Mouse (Mus musculus) limb, embryonic 12.5 days (tissue): ENCODE measurements around the gene Il12a. TPM values are rescaled to one million over a fixed set of nuclear protein-coding genes. Genes with fewer than 3 reads are reported as not detected.

Experiments
- ATAC-seq: fragments of 200-750 bp; cut with Nextera tagmentation; 2 replicates; pipeline ENCODE4 v1.8.0; 2017; ENCODE audit warnings: low read depth, moderate TSS enrichment; ENCODE audit not compliant: insufficient number of reproducible peaks, insufficient read depth, low FRiP score, low TSS enrichment
- H3K27ac ChIP-seq: fragments of 300-500 bp; sonication (generic); 2 replicates; pipeline ENCODE4 v1.5.1; 2016; ENCODE audit warnings: mild to moderate bottlenecking, moderate library complexity
- H3K27me3 ChIP-seq: fragments of 300-500 bp; sonication (generic); 2 replicates; pipeline ENCODE4 v1.6.1; 2016; ENCODE audit warnings: mild to moderate bottlenecking, moderate library complexity
- H3K36me3 ChIP-seq: fragments of 300-500 bp; sonication (generic); 2 replicates; pipeline ENCODE4 v1.6.1; 2016; ENCODE audit warnings: mild to moderate bottlenecking, moderate library complexity
- H3K4me1 ChIP-seq: fragments of 300-500 bp; sonication (generic); replicated peaks from 2 replicates; pipeline ENCODE4 v1.6.1; 2016
- H3K4me2 ChIP-seq: fragments of 300-500 bp; sonication (generic); 2 replicates; pipeline ENCODE4 v1.6.1; 2016; ENCODE audit warnings: mild to moderate bottlenecking, moderate library complexity
- H3K4me3 ChIP-seq: fragments of 300-500 bp; sonication (generic); replicated peaks from 2 replicates; pipeline ENCODE4 v1.5.1; 2016; ENCODE audit warnings: mild to moderate bottlenecking
- H3K9ac ChIP-seq: fragments of 300-500 bp; sonication (generic); replicated peaks from 2 replicates; pipeline ENCODE4 v1.6.1; 2016; ENCODE audit warnings: mild to moderate bottlenecking, moderate library complexity
- H3K9me3 ChIP-seq: fragments of 300-500 bp; sonication (generic); 2 replicates; pipeline ENCODE4 v1.6.1; 2016; ENCODE audit warnings: mild to moderate bottlenecking, moderate library complexity
- WGBS: fragments of 180-500 bp; shearing (Covaris S2); methylation state at CpG from one replicate; pipeline ENCODE4 v1.1.7; 2016; 5-methylcytosine and 5-hydroxymethylcytosine counted together
- polyA plus RNA-seq: library from polyadenylated mRNA; unstranded; fragments of >200 nt; fragmentation: Nextera tagmentation; extraction: Ambion mirVana; gene quantifications from 2 replicates; pipeline ENCODE4 v1.2.1, GENCODE M21; 2016

Il12a gene
- polyA plus RNA-seq: not detected in 2 replicates

DNA sequence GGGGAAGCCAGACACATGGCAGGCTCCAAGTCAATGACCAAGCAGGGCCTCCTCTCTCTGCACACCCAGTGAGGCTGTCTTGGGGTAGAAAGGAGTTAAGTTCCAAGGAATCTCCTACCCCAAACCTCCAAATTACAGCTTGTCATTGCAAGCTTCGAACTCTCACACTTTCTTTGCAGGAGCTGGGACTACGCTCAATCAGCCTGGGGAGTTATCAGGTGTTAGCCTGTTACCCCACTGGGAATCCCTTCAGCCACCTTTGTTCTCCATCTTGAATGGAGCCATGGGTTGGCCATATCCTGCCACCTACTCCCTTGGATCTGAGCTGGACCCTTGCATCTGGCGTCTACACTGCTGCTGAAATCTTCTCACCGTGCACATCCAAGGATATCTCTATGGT, at the start of gene Il12a:
TSS of gene Il12a (plus strand) at position 301 of the 400 bp plus-strand sequence.
- no peak for ATAC-seq
- peaks cover 6% of the 10 kb centered on the region; the same call in 1 of the 2 replicates for H3K27me3 ChIP-seq
- H3K9me3 ChIP-seq: no peaks in the 10 kb centered on the region
- peaks cover 18% of the 10 kb centered on the region for H3K4me1 ChIP-seq
- WGBS: 93% methylated on average over 4 of the region's 4 CpGs
- H3K4me2 ChIP-seq: no peak within 1 kb of the TSS
- H3K27ac ChIP-seq: no peak within 1 kb of the TSS
- no peaks in the 10 kb centered on the region for H3K36me3 ChIP-seq
- no peak within 1 kb of the TSS for H3K9ac ChIP-seq
- no peak within 1 kb of the TSS for H3K4me3 ChIP-seq

DNA sequence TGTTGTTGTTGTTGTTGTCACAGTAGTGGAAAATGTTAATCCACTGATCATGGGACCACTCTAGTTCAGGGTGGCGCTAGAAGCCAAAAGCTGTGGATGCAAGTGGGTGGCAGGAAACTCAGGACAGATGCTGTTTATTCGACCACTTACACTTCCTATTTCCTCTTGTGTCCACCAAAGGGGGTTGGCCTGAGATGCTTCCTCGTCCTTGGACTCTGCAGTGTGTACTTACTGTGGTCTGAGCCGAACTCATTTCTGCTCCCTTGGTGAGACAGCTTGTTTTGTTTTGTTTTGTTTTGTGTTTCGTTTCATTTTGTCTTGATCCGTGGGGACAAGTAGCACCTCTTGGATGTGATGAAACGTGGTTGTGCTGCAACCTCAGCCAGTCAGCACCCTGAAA, 47.5 kb upstream of the Il12a start:
- no peak for ATAC-seq

DNA sequence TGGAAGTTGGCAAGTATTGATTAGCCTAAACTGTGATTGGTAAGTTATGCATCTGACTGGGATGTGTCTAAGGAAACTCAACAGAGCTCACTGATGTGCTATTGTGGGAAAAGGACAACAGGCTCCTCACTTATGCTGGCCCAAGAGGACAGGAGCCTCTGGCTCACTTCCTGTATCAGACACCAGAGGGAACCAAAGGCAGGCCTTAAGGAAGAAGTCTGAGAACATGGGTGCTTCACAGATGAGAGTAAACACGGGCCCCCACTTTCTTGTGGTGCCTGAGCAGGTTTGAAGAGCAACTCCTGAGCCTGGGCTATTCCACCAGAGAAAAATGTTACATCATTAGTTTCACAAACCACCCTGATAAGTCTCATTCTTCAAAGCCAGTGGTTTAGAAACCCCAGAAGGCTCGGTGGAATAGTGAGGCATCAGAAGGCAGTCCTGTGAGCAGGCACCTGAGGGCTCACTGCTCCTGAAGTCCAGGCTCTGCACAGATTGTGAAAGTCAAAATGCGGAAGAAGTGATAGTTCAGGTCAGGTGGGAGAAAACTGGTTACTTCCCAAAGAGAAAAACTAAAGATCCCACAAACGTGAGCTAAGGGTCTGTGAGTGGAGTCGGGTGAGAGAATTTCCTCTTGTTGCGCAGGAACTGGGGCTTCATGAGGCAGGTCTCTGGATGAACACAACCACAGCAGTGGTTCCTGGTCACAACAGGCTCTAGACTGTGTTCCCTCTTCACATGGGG, 43.9 kb upstream of the Il12a start:
- Histone ChIP-seq H3K27ac (no peak overlapping the region), H3K36me3 (no peaks in the 10 kb centered on the region), H3K4me3 (no peak overlapping the region), H3K9ac (no peak overlapping the region), H3K4me2 (no peak overlapping the region), H3K9me3 (no peaks in the 10 kb centered on the region), H3K27me3 (no peaks in the 10 kb centered on the region), H3K4me1 (no peaks in the 10 kb centered on the region)
- no peak for ATAC-seq
- WGBS: 84% methylated on average over 6 of the region's 6 CpGs

More for the DNA sequence above, 47.5 kb upstream of the Il12a start:
- H3K9me3 ChIP-seq: no peaks in the 10 kb centered on the region
- H3K27me3 ChIP-seq: no peaks in the 10 kb centered on the region
- H3K4me2 ChIP-seq: no peak overlapping the region
- no peak overlapping the region for H3K9ac ChIP-seq
- H3K4me3 ChIP-seq: no peak overlapping the region
- H3K27ac ChIP-seq: no peak overlapping the region
- no peaks in the 10 kb centered on the region for H3K36me3 ChIP-seq
- H3K4me1 ChIP-seq: no peaks in the 10 kb centered on the region
- WGBS: 86% methylated on average over 7 of the region's 7 CpGs

DNA sequence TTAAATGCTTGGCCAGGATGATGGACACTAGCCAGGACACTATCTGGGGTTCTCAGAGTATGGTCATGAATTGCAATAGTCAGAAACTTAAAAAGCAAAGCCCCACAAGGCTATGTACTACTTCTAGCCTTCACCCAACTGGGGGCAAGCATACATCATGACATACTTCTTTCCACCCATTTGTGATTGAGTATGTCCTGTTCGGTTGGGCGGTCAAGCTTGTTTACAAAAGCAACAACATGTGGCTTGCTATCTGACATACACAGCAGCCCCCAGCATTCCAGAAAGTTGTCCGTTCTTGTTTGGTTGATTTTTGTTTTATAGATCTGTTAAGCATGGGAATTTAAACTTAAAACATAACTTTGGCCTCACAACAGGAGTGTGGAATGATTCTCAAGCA, 43.2 kb upstream of the Il12a start:
- H3K4me2 ChIP-seq: no peak overlapping the region
- WGBS: 90% methylated on average over 3 of the region's 3 CpGs
- ATAC-seq: no peak

DNA sequence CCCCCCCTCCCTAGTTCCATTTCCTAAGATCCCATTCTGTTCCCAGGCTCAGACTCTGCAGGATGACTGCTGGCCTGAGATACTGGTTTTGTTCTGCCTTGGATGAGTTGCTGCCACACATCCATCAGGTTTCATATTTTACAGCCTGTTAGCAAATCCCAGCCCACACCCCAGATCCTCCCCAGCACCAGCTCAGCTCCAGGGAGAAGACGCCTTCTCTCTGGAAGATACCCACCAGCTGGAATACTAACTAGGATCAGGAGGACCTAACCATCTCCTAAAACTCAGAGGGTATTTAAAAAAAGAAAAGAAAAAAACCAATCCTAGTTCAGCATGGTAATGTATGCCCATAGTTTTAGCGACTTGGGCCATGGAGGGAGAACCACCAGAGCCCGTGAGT, 40.2 kb upstream of the Il12a start:
- Histone ChIP-seq H3K4me1 (no peaks in the 10 kb centered on the region), H3K9me3 (no peaks in the 10 kb centered on the region), H3K27me3 (no peaks in the 10 kb centered on the region), H3K4me2 (no peak overlapping the region), H3K36me3 (no peaks in the 10 kb centered on the region), H3K4me3 (no peak overlapping the region), H3K9ac (no peak overlapping the region), H3K27ac (no peak overlapping the region)
- no peak for ATAC-seq
- WGBS: 88% methylated on average over 3 of the region's 3 CpGs

More for the DNA sequence above, 43.2 kb upstream of the Il12a start:
- no peaks in the 10 kb centered on the region for H3K36me3 ChIP-seq
- H3K4me1 ChIP-seq: no peaks in the 10 kb centered on the region
- no peaks in the 10 kb centered on the region for H3K9me3 ChIP-seq
- no peak overlapping the region for H3K27ac ChIP-seq
- H3K9ac ChIP-seq: no peak overlapping the region
- H3K4me3 ChIP-seq: no peak overlapping the region
- no peaks in the 10 kb centered on the region for H3K27me3 ChIP-seq

DNA sequence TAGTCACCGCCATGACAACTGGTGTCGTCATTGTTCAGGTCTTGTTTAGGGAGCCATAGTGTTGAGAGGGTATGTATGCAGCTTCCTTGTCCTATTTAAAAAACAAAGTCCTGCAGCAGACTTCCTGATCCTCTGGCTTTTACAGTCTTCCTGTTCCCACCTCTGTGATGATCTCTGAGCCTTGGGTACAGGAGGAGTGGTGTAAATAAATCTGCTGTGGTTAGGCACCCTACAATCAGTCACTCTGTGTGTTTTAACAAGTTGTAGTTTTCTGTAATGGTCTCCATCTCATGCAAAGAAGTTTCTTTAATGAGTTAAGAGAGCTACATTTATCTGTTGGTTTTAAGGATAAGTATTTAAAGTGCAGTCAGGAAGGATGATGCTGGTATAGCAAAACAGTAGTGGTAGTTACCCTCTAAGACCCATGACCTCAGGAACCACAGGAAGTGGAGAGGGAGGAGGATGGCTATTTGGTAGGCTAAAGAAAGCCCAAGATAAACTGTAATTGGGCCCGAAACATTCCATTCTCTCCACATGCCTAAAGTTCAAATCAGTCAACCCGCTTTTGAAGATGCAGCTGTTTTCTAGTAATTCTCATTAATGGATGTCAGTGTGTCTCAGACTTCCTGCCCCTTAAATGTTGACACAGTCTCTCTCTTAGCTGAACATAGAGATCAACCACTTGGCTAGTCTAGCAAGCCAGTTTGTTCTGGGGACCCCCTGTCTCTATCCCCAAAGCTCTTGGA, 33.7 kb upstream of the Il12a start:
- H3K9me3 ChIP-seq: no peaks in the 10 kb centered on the region
- no peak overlapping the region for H3K27ac ChIP-seq
- no peaks in the 10 kb centered on the region for H3K36me3 ChIP-seq
- no peak overlapping the region for H3K4me3 ChIP-seq
- no peaks in the 10 kb centered on the region for H3K27me3 ChIP-seq
- no peak overlapping the region for H3K9ac ChIP-seq
- no peaks in the 10 kb centered on the region for H3K4me1 ChIP-seq
- 82% methylated on average over 4 of the region's 4 CpGs for WGBS
- no peak overlapping the region for H3K4me2 ChIP-seq
- no peak for ATAC-seq

DNA sequence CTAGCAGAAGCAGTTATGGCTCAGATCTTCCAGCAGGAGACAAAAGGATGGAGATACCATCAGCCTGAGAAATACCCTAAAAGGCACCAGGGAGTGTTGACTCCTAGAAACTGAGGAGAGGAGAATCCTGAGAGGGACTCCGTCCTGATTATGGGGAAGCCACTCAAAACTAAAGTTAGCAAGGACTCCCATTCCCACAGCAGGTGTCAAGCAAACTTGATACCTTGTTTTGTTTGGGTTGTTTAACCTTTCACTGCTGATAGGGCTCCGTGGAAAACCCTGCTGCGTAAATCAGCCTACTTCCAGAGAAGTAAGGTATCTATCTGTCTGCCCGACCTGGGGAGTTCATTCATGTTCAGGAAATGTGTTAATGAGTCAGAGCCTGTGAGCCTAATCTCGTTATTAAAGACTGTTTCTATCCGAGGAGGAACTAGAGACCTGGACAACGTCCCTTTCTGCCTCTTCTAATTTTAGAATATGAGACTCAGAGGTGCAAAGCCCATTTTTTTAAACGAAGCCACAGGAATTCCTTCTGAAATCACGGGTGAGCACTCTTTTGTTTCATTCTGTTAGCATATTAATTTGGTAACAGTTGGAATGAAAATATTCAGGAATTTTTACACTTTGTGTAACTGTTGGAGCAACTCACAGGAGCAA, 32.7 kb upstream of the Il12a start:
- no peaks in the 10 kb centered on the region for H3K27me3 ChIP-seq
- no peak overlapping the region for H3K4me3 ChIP-seq
- H3K4me2 ChIP-seq: no peak overlapping the region
- no peak for ATAC-seq
- H3K4me1 ChIP-seq: no peaks in the 10 kb centered on the region
- WGBS: 30% methylated on average over 9 of the region's 9 CpGs
- H3K36me3 ChIP-seq: no peaks in the 10 kb centered on the region
- H3K9me3 ChIP-seq: no peaks in the 10 kb centered on the region
- H3K27ac ChIP-seq: no peak overlapping the region
- H3K9ac ChIP-seq: no peak overlapping the region

DNA sequence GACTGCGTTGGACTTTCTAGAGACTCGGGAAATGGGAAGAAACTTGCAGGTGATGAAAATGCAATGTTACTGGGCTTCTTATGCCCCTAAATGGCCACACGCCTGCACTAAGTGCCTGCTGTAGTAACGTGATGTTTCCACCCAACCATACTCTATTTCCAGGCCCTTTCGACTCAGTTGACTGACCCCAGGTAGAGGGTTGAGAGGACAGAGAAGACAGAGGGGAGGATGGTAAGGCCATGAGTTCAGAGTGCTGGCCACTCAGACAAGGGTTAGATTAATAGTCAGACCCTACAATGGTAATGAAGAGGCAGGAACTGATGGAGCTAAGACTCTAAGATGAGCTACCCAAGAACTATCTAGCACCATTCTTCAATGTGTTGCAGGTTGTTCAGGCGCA, 30.4 kb upstream of the Il12a start:
- H3K9me3 ChIP-seq: no peaks in the 10 kb centered on the region
- no peak for ATAC-seq
- whole genome bisulfite sequencing: 94% methylated on average over 6 of the region's 6 CpGs
- no peak overlapping the region for H3K4me3 ChIP-seq
- H3K27ac ChIP-seq: no peak overlapping the region
- H3K4me1 ChIP-seq: no peaks in the 10 kb centered on the region
- H3K4me2 ChIP-seq: no peak overlapping the region
- H3K9ac ChIP-seq: no peak overlapping the region
- H3K27me3 ChIP-seq: no peaks in the 10 kb centered on the region
- no peaks in the 10 kb centered on the region for H3K36me3 ChIP-seq

DNA sequence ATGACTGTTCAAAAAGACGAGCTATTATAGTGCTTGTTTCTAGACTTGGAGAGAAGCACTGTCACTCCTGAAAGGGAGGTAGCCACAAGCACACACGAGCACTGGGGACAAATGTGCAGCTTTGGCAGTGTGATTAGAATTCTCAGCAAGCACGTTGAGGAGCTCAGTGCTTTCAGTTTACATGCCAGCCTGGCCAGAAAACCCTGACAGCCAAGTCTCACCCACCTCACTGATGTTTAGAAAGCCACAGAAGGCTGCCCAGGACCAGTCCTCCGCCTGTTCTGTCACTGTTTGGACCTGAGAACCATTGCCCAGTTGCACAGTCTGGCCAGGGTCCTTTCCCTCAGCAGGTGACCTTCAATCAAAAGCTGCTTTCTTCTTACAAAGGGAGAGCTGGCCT, 29.9 kb upstream of the Il12a start:
- Histone ChIP-seq H3K27ac (no peak overlapping the region), H3K4me1 (no peaks in the 10 kb centered on the region), H3K27me3 (no peaks in the 10 kb centered on the region), H3K36me3 (no peaks in the 10 kb centered on the region), H3K9me3 (no peaks in the 10 kb centered on the region), H3K9ac (no peak overlapping the region), H3K4me3 (no peak overlapping the region), H3K4me2 (no peak overlapping the region)
- WGBS: 79% methylated on average over 4 of the region's 4 CpGs
- no peak for ATAC-seq

DNA sequence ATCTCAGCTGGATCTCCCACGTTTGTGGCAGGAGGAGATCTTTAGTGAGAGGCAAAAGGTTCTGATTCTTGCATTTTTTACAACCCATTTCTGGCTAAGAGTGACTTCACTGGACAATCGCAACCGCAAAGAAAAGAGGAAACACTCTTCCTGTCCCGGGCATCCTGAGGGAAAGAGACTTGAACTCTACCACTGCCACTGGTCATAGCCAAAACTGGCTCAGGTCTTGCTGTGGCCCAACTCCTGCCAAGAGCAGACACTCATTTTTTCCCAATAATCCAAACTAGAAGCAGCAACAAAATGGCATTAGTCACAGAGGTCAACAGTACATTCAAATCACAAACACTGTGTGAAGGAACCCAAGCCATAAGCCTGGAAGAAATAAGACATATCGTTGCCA, 28.1 kb upstream of the Il12a start:
- no peak overlapping the region for H3K4me3 ChIP-seq
- no peak overlapping the region for H3K27ac ChIP-seq
- no peak overlapping the region for H3K9ac ChIP-seq
- no peaks in the 10 kb centered on the region for H3K36me3 ChIP-seq
- no peak for ATAC-seq
- H3K4me2 ChIP-seq: no peak overlapping the region
- 80% methylated on average over 5 of the region's 5 CpGs for WGBS
- H3K4me1 ChIP-seq: 0 out of 2 replicates have a peak, but pooled peaks cover 7% of the 10 kb centered on the region
- H3K27me3 ChIP-seq: no peaks in the 10 kb centered on the region
- H3K9me3 ChIP-seq: no peaks in the 10 kb centered on the region

DNA sequence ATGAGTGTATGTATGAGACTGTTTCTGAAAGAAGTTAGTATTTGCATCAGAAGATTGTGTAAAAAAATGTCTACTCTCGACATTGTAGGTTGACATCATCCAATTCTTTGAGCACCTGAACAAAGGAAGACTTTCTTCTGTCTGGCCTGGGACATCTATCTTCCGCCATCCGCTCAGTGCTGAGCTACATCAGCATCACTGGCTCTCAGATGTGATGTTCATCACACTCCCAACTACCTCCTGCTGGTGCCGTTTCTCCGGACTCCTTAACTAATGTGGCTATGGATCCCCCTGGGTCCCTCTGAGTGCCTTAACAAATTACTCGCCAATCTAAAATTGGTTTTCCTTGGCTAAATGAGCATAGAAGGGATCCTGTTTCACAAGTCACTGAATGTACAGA, 26.1 kb upstream of the Il12a start:
- no peak overlapping the region for H3K27ac ChIP-seq
- no peak overlapping the region for H3K4me2 ChIP-seq
- H3K4me3 ChIP-seq: no peak overlapping the region
- WGBS: 68% methylated on average over 6 of the region's 6 CpGs
- H3K9me3 ChIP-seq: no peaks in the 10 kb centered on the region
- no peaks in the 10 kb centered on the region for H3K27me3 ChIP-seq
- peaks cover 13% of the 10 kb centered on the region for H3K4me1 ChIP-seq
- ATAC-seq: no peak
- no peak overlapping the region for H3K9ac ChIP-seq
- H3K36me3 ChIP-seq: no peaks in the 10 kb centered on the region
